Mouse (Mus musculus) thymus, adult 2 months (tissue): ENCODE data around the gene Mad1l1. TPM values are rescaled to one million over a fixed set of nuclear protein-coding genes. Genes with fewer than 3 reads are reported as not detected.

ENCODE experiments used
- DNase-seq: peaks from one replicate; pipeline ENCODE4 v3.0.0; 2021
- H3K27ac ChIP-seq: fragments of 200-500 bp; 2 replicates; pipeline ENCODE4 v1.5.1; 2012; ENCODE audit warnings: low read length, control low read depth; ENCODE audit not compliant: control insufficient read depth, insufficient read depth
- H3K27me3 ChIP-seq: fragments of 200-500 bp; 2 replicates; pipeline ENCODE4 v1.6.1; 2012; ENCODE audit warnings: mild to moderate bottlenecking, low read length, moderate library complexity, mixed read lengths; ENCODE audit not compliant: control insufficient read depth, insufficient read depth
- H3K36me3 ChIP-seq: fragments of 200-500 bp; 2 replicates; pipeline ENCODE4 v1.6.1; 2012; ENCODE audit warnings: mild to moderate bottlenecking, low read length, moderate library complexity; ENCODE audit not compliant: control insufficient read depth, insufficient read depth
- H3K4me1 ChIP-seq: fragments of 200-500 bp; replicated peaks from 2 replicates; pipeline ENCODE4 v1.6.1; 2012; ENCODE audit warnings: low read length; ENCODE audit not compliant: control insufficient read depth, insufficient read depth
- H3K4me3 ChIP-seq: fragments of 200-500 bp; 2 replicates; pipeline ENCODE4 v1.5.1; 2012; ENCODE audit warnings: mild to moderate bottlenecking, low read length, control low read depth, moderate library complexity; ENCODE audit not compliant: control insufficient read depth, insufficient read depth
- CTCF ChIP-seq: fragments of 200-500 bp; IDR thresholded peaks from 2 replicates; pipeline ENCODE4 v1.5.1; 2012; ENCODE audit warnings: mild to moderate bottlenecking, control low read depth, low read length, moderate library complexity, borderline replicate concordance; ENCODE audit not compliant: control insufficient read depth, poor library complexity, insufficient read depth; ENCODE audit errors: extremely low read depth
- POLR2A ChIP-seq: fragments of 200-500 bp; IDR thresholded peaks from 2 replicates; pipeline ENCODE4 v1.6.1; 2012; ENCODE audit warnings: mild to moderate bottlenecking, low read length, control low read depth, moderate library complexity; ENCODE audit not compliant: control insufficient read depth, poor library complexity, insufficient read depth; ENCODE audit errors: extremely low read depth
- WGBS: fragments of 180-500 bp; shearing (Covaris S2); methylation state at CpG from one replicate; pipeline ENCODE4 v1.1.7; 2018; 5-methylcytosine and 5-hydroxymethylcytosine counted together
- polyA plus RNA-seq: library from polyadenylated mRNA; depleted of rRNA; stranded (reverse); fragments of >200 nt; gene quantifications from 2 replicates; pipeline ENCODE4 v1.2.3, GENCODE M21; 2012

Mad1l1 gene
- polyA plus RNA-seq, 1 experiment: 252 TPM

- no peak overlapping the region for H3K27ac ChIP-seq
- H3K27me3 ChIP-seq: no peaks in the 10 kb centered on the region
- no peaks in the 10 kb centered on the region for H3K36me3 ChIP-seq
- no peak for TF ChIP-seq CTCF
- H3K4me1 ChIP-seq: no peaks in the 10 kb centered on the region
- H3K4me3 ChIP-seq: no peak overlapping the region
- 91% methylated on average over 3 of the region's 3 CpGs for WGBS
- DNase-seq: no peak
Measured at GRCm38 (mm10) chr5:140023941-140024500, 297.3 kb downstream of the Mad1l1 start.

- H3K4me3 ChIP-seq: no peak overlapping the region
- H3K36me3 ChIP-seq: no peaks in the 10 kb centered on the region
- DNase-seq: no peak
- no peaks in the 10 kb centered on the region for H3K27me3 ChIP-seq
- H3K4me1 ChIP-seq: no peaks in the 10 kb centered on the region
- TF ChIP-seq CTCF (no peak), POLR2A (no peak)
- 93% methylated on average over 6 of the region's 6 CpGs for WGBS
- H3K27ac ChIP-seq: no peak overlapping the region
Measured at GRCm38 (mm10) chr5:140022861-140023260, 298.5 kb downstream of the Mad1l1 start.

GRCm38 (mm10) chr5:140021755-140022154 lies 299.6 kb downstream of the Mad1l1 start:
- Histone ChIP-seq H3K27ac (no peak overlapping the region), H3K36me3 (no peaks in the 10 kb centered on the region), H3K4me1 (no peaks in the 10 kb centered on the region), H3K4me3 (no peak overlapping the region), H3K27me3 (no peaks in the 10 kb centered on the region)
- TF ChIP-seq CTCF (no peak), POLR2A (no peak)
- no peak for DNase-seq
- 88% methylated on average over 10 of the region's 10 CpGs for WGBS

- WGBS: 96% methylated on average over 1 of the region's 1 CpGs
- TF ChIP-seq POLR2A: no peak
- TF ChIP-seq CTCF: no peak
- DNase-seq: no peak
- Histone ChIP-seq H3K4me3 (no peak overlapping the region), H3K27ac (no peak overlapping the region), H3K4me1 (no peaks in the 10 kb centered on the region), H3K36me3 (no peaks in the 10 kb centered on the region), H3K27me3 (no peaks in the 10 kb centered on the region)
Measured at GRCm38 (mm10) chr5:140019616-140020015, 301.7 kb downstream of the Mad1l1 start.

GRCm38 (mm10) chr5:140018780-140019179 lies 302.6 kb downstream of the Mad1l1 start:
- TF ChIP-seq CTCF (no peak), POLR2A (no peak)
- Histone ChIP-seq H3K27ac (no peak overlapping the region), H3K4me1 (no peaks in the 10 kb centered on the region), H3K27me3 (no peaks in the 10 kb centered on the region), H3K4me3 (no peak overlapping the region), H3K36me3 (no peaks in the 10 kb centered on the region)
- DNase-seq: no peak
- 96% methylated on average over 7 of the region's 7 CpGs for WGBS

- no peaks in the 10 kb centered on the region for H3K36me3 ChIP-seq
- no peak overlapping the region for H3K4me3 ChIP-seq
- H3K4me1 ChIP-seq: no peaks in the 10 kb centered on the region
- no peak for DNase-seq
- 100% methylated on average over 1 of the region's 1 CpGs for WGBS
- H3K27me3 ChIP-seq: no peaks in the 10 kb centered on the region
- TF ChIP-seq POLR2A (no peak), CTCF (no peak)
- no peak overlapping the region for H3K27ac ChIP-seq
Measured at GRCm38 (mm10) chr5:140016896-140017295, 304.5 kb downstream of the Mad1l1 start.

GRCm38 (mm10) chr5:140013652-140014051 lies 307.7 kb downstream of the Mad1l1 start:
- TF ChIP-seq CTCF (no peak), POLR2A (no peak)
- Histone ChIP-seq H3K27ac (no peak overlapping the region), H3K27me3 (no peaks in the 10 kb centered on the region), H3K4me1 (no peaks in the 10 kb centered on the region), H3K4me3 (no peak overlapping the region), H3K36me3 (peaks cover 4% of the 10 kb centered on the region)
- no peak for DNase-seq
- 97% methylated on average over 5 of the region's 5 CpGs for WGBS
